Mouse (Mus musculus): ENCODE results near the gene Mndal. TPM values are rescaled to one million over a fixed set of nuclear protein-coding genes. Genes with fewer than 3 reads are reported as not detected.
"Not testable (repeated sequence)": the region's sequence is repeated elsewhere in the genome, so short reads cannot be mapped to it uniquely, and the experiment has no call there.

The Mndal gene
- total and polyA plus RNA-seq, 3 experiments, result 0.22 TPM; not detected in 2

GRCm38 (mm10) chr1:173866504-173866903, 75.8 kb downstream of the Mndal start:
- peaks cover 3% of the 10 kb centered on the region; the same call in 1 of the 2 replicates for H3K9me3 ChIP-seq (replicated peaks)
- no peaks in the 10 kb centered on the region for H3K4me1 ChIP-seq (ENCODE audit: insufficient read depth, low read depth, low read length)
- ATAC-seq (ENCODE audit: extremely low read depth, insufficient number of reproducible peaks, low FRiP score, poor library complexity, severe bottlenecking), result no peak
- H3K27me3 ChIP-seq (ENCODE audit: insufficient read depth, low read length), result no peaks in the 10 kb centered on the region
- H3K4me3 ChIP-seq (ENCODE audit: low read depth, low read length), result no peak overlapping the region
- no peaks in the 10 kb centered on the region for H3K36me3 ChIP-seq (replicated peaks)
- TF ChIP-seq GATA2 (IDR thresholded peaks at IDR 0.05; ENCODE audit: borderline replicate concordance, low read depth, low read length), result no peak
- no peak for TF ChIP-seq CTCF (IDR thresholded peaks at IDR 0.05; ENCODE audit: low read depth, low read length)
- no peak for DNase-seq (ENCODE audit: low spot score)

DNA sequence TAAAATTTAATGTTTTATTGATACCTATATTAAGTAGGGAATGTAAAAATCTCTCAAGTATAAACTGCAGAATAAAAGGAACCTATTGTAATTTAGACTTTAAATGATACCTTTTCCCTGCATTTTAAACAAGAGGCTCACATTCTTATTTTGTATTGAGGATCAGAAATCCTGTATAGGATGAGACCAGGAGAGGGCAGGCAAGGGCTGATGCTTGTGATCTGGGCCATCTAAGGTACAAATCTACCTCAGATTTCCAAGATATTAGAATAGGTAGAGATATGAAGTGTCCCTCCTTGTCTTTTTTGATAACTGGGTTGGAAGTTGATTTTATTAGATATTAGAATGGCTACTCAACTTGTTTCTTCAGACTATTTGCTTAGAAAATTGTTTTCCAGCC, 88.6 kb downstream of the Mndal start:
- not testable (repeated sequence) for DNase-seq (ENCODE audit: low spot score); H3K4me1 ChIP-seq (ENCODE audit: insufficient read depth, low read depth, low read length); H3K4me3 ChIP-seq (ENCODE audit: low read depth, low read length); H3K36me3 ChIP-seq (replicated peaks); H3K9me3 ChIP-seq (replicated peaks); ATAC-seq (ENCODE audit: extremely low read depth, insufficient number of reproducible peaks, low FRiP score, poor library complexity, severe bottlenecking); H3K27me3 ChIP-seq (ENCODE audit: insufficient read depth, low read length)

- not testable (repeated sequence) for H3K4me3 ChIP-seq (ENCODE audit: low read depth, low read length); H3K36me3 ChIP-seq (replicated peaks); DNase-seq (ENCODE audit: low spot score); H3K9me3 ChIP-seq (replicated peaks); H3K27me3 ChIP-seq (ENCODE audit: insufficient read depth, low read length); ATAC-seq (ENCODE audit: extremely low read depth, insufficient number of reproducible peaks, low FRiP score, poor library complexity, severe bottlenecking); H3K4me1 ChIP-seq (ENCODE audit: insufficient read depth, low read depth, low read length)
These were observed 89.4 kb downstream of the Mndal start for GRCm38 (mm10) chr1:173852853-173853252.

GRCm38 (mm10) chr1:173846193-173846592, 96.1 kb downstream of the Mndal start:
- not testable (repeated sequence) for ATAC-seq (ENCODE audit: extremely low read depth, insufficient number of reproducible peaks, low FRiP score, poor library complexity, severe bottlenecking); H3K36me3 ChIP-seq (replicated peaks); H3K4me3 ChIP-seq (ENCODE audit: low read depth, low read length); H3K27me3 ChIP-seq (ENCODE audit: insufficient read depth, low read length); DNase-seq (ENCODE audit: low spot score); H3K4me1 ChIP-seq (ENCODE audit: insufficient read depth, low read depth, low read length); H3K9me3 ChIP-seq (replicated peaks)

DNA sequence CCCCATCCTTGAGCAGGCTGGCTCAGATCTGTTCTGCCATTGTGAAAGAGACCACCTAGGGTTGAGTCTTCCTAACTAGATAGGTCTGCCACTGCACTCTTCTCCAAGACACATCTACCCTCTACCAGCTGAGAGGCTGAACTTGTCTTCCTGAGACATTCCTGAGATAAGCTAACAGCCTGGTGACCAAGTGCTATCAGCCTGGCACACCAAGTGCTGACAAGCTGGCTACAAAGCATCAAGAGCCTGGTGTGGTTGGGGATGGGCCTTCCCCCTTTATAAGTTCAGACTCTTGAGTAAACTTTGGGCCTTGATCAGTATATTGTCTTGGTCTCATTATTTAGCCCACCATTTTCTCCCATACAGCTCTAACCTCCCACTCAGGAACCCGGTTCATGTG, 97.5 kb downstream of the Mndal start:
- Histone ChIP-seq H3K4me1 (ENCODE audit: insufficient read depth, low read depth, low read length) (no peaks in the 10 kb centered on the region), H3K27me3 (ENCODE audit: insufficient read depth, low read length) (no peaks in the 10 kb centered on the region), H3K36me3 (replicated peaks) (no peaks in the 10 kb centered on the region), H3K4me3 (ENCODE audit: low read depth, low read length) (no peak overlapping the region), H3K9me3 (replicated peaks) (peaks cover 8% of the 10 kb centered on the region)
- ATAC-seq (ENCODE audit: extremely low read depth, insufficient number of reproducible peaks, low FRiP score, poor library complexity, severe bottlenecking) (no peak), DNase-seq (ENCODE audit: low spot score) (no peak)
- no peak for TF ChIP-seq GATA2 (IDR thresholded peaks at IDR 0.05; ENCODE audit: borderline replicate concordance, low read depth, low read length)
- no peak for TF ChIP-seq POLR2AphosphoS5 (IDR thresholded peaks at IDR 0.05; ENCODE audit: insufficient replicate concordance, low read depth, low read length)
- no peak for TF ChIP-seq TAL1 (conservative IDR thresholded peaks at IDR 0.05; ENCODE audit: low read depth, low read length)
- TF ChIP-seq CTCF (IDR thresholded peaks at IDR 0.05; ENCODE audit: low read depth, low read length), result no peak
- TF ChIP-seq GATA1 (IDR thresholded peaks at IDR 0.05; ENCODE audit: borderline replicate concordance, low read length), result no peak

DNA sequence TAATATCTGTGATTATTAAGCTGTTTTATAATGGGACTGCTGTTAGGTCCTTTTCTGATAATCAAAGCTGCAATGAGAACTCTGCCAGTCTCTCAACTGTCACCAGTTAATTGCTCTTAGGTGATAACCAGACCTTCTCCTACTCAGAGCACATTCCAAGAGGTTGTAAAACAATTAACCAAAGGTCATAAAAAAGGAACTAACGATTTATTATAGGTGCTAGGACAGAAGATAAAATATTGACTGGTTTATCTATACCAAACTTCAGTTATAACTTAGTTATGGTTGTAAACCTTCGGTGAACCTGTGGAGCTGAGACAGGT, 120.8 kb downstream of the Mndal start:
- not testable (repeated sequence) for H3K36me3 ChIP-seq (replicated peaks); H3K9me3 ChIP-seq (replicated peaks); ATAC-seq (ENCODE audit: extremely low read depth, insufficient number of reproducible peaks, low FRiP score, poor library complexity, severe bottlenecking); H3K4me3 ChIP-seq (ENCODE audit: low read depth, low read length); H3K27me3 ChIP-seq (ENCODE audit: insufficient read depth, low read length); DNase-seq (ENCODE audit: low spot score); H3K4me1 ChIP-seq (ENCODE audit: insufficient read depth, low read depth, low read length)

GRCm38 (mm10) chr1:173820794-173821480, 121.4 kb downstream of the Mndal start:
- not testable (repeated sequence) for ATAC-seq (ENCODE audit: extremely low read depth, insufficient number of reproducible peaks, low FRiP score, poor library complexity, severe bottlenecking); H3K4me1 ChIP-seq (ENCODE audit: insufficient read depth, low read depth, low read length); H3K27me3 ChIP-seq (ENCODE audit: insufficient read depth, low read length); H3K9me3 ChIP-seq (replicated peaks); H3K36me3 ChIP-seq (replicated peaks); DNase-seq (ENCODE audit: low spot score); H3K4me3 ChIP-seq (ENCODE audit: low read depth, low read length)

DNA sequence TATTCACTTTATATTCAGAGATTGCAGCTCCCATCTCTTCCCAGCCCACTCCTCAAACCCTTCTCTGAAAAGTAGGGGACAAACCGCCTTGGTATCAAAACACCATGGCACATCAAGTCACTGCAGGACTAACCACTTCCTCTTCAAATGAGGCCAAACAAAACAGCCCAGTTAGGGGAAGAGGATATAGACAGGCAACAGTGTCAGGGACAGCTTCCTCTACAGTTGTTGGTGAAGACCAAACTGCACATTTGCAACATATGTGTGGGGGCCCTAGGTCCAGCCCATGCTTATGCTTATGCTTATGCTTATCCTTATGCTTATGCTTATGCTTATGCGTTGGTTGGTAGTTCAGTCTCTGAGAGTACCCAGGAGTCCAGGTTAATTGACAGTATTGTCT, 133.0 kb downstream of the Mndal start:
- not testable (repeated sequence) for DNase-seq (ENCODE audit: low spot score); H3K4me3 ChIP-seq (ENCODE audit: low read depth, low read length)
- peak; percentile 31; the same call in 1 of the 2 replicates for ATAC-seq (ENCODE audit: extremely low read depth, insufficient number of reproducible peaks, low FRiP score, poor library complexity, severe bottlenecking)

GRCm38 (mm10) chr1:173802689-173803281, 139.5 kb downstream of the Mndal start:
- not testable (repeated sequence) for ATAC-seq (ENCODE audit: extremely low read depth, insufficient number of reproducible peaks, low FRiP score, poor library complexity, severe bottlenecking); DNase-seq (ENCODE audit: low spot score); H3K9me3 ChIP-seq (replicated peaks); H3K4me1 ChIP-seq (ENCODE audit: insufficient read depth, low read depth, low read length); H3K4me3 ChIP-seq (ENCODE audit: low read depth, low read length); H3K27me3 ChIP-seq (ENCODE audit: insufficient read depth, low read length); H3K36me3 ChIP-seq (replicated peaks)

More for the DNA sequence above, 133.0 kb downstream of the Mndal start:
- H3K36me3 ChIP-seq (replicated peaks); H3K27me3 ChIP-seq (ENCODE audit: insufficient read depth, low read length); H3K9me3 ChIP-seq (replicated peaks); H3K4me1 ChIP-seq (ENCODE audit: insufficient read depth, low read depth, low read length): not testable (repeated sequence)

DNA sequence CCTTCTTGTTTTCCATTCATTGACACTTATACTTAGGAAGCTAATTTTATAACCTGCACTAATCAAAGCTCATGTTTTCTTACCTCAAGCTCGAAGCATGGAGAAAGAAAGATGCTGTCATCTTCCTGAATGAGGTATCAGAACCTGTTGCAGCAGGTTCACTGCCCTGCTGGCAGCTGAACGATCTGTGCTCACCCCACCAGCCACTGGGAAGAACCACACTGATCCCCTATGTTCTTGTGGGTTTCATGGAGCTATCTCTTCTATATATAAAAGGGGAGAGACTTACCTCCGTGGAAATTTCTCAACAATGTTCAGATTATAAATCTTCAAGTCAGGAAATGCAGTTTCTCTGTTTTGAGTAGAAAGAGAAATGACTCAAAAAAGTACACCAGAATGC, 140.1 kb downstream of the Mndal start:
- H3K4me3 ChIP-seq (ENCODE audit: low read depth, low read length); H3K27me3 ChIP-seq (ENCODE audit: insufficient read depth, low read length); DNase-seq (ENCODE audit: low spot score); H3K9me3 ChIP-seq (replicated peaks); H3K4me1 ChIP-seq (ENCODE audit: insufficient read depth, low read depth, low read length); H3K36me3 ChIP-seq (replicated peaks); ATAC-seq (ENCODE audit: extremely low read depth, insufficient number of reproducible peaks, low FRiP score, poor library complexity, severe bottlenecking): not testable (repeated sequence)

DNA sequence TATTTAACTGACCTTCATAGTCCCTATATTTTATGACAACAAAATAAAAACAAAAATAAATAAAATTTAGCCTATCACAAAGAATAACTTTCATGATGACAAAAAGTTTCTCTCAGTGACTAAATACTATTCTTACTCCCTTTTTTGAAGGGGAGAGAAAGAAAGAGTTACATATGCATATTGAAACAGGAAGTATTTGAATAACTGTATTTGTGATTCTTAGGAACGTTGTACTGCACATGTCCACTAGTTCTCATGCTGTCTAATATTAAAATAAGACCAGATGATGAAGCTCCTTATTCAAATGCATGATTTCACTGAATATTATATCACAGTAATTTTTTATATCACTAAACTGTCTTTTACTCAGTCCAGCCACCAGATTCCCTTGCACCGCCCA, 140.5 kb downstream of the Mndal start:
- not testable (repeated sequence) for H3K4me1 ChIP-seq (ENCODE audit: insufficient read depth, low read depth, low read length); H3K27me3 ChIP-seq (ENCODE audit: insufficient read depth, low read length); H3K4me3 ChIP-seq (ENCODE audit: low read depth, low read length); DNase-seq (ENCODE audit: low spot score); H3K36me3 ChIP-seq (replicated peaks); ATAC-seq (ENCODE audit: extremely low read depth, insufficient number of reproducible peaks, low FRiP score, poor library complexity, severe bottlenecking); H3K9me3 ChIP-seq (replicated peaks)

All from G1E (cell line).